Comparison of ENCODE assay signal across 30 mouse cellular contexts in genomic region chr17:84263591-84263990, GRCm38 (mm10).
A peak's percentile ranks its signal among the peaks of the same experiment; 100 is the strongest.
DNase-seq lines count a peak whose midpoint lies in the region; ATAC-seq and TF ChIP-seq lines count a peak whose summit lies in the region.
"Had no signal": no experiment of that assay in that cellular context is flagged by ENCODE, and none has a peak within 500 bp of the region (broad histone marks: within the 10 kb centered on the region; RNA-seq: fewer than 3 reads in every experiment).

No protein-coding gene starts in this region.

- no peak for DNase-seq in embryonic facial prominence, embryonic 14.5 days (ENCODE audit: low spot score)
- DNase-seq in embryonic facial prominence, embryonic 10.5 days (ENCODE audit: low spot score), result no peak
- peak; percentile 24 to 60 for DNase-seq in left cerebral cortex, postnatal 14 days (ENCODE audit: low spot score in 2 of 2)
- DNase-seq in left cerebral cortex, adult 18-20 months (ENCODE audit: low spot score in 2 of 2), result no peak
- DNase-seq in right cerebral cortex, postnatal 10 days (ENCODE audit: low spot score in 2 of 2), result peak; percentile 42 to 61
- DNase-seq in right cerebral cortex, postnatal 25 days, result no peak
- no peak for DNase-seq in stomach, postnatal 0 days (ENCODE audit: low spot score)
- no peak for DNase-seq in layer of hippocampus, adult 9-10 months (ENCODE audit: low spot score)
- DNase-seq: adrenal gland, postnatal 10 days; cerebellum, adult 11 months; cerebellum, adult 9-10 months; embryo, embryonic 11 days; gastrocnemius, adult 2 months; gastrocnemius, postnatal 36 days; heart, postnatal 10 days; kidney, postnatal 14 days; lung, postnatal 36 days; right cerebral cortex, postnatal 14 days; thymus, adult 18-20 months; thymus, postnatal 25 days had no signal

- no peak for ATAC-seq in embryonic facial prominence, embryonic 14.5 days (ENCODE audit: low read depth)
- ATAC-seq in stomach, postnatal 0 days (ENCODE audit: low FRiP score, low TSS enrichment), result no peak
- ATAC-seq: intestine, postnatal 0 days; Patski had no signal

- TF ChIP-seq EP300 in stomach, postnatal 0 days (optimal IDR thresholded peaks at IDR 0.05), result no peak

- no peak overlapping the region for H3K4me3 ChIP-seq in embryonic facial prominence, embryonic 14.5 days (ENCODE audit: low read depth, low read length)
- no peak overlapping the region for H3K4me3 ChIP-seq in embryonic facial prominence, embryonic 10.5 days
- no peak overlapping the region for H3K4me3 ChIP-seq in stomach, postnatal 0 days (ENCODE audit: low read depth, low read length)
- H3K4me3 ChIP-seq: embryonic facial prominence, embryonic 13.5 days; forebrain, embryonic 12.5 days; gastrocnemius, adult 2 months; heart, embryonic 13.5 days; myocyte; neural tube, embryonic 12.5 days had no signal

- no peak for TF ChIP-seq CTCF in stomach, postnatal 0 days (IDR thresholded peaks at IDR 0.05; ENCODE audit: low read depth)

- H3K27me3 ChIP-seq in embryonic facial prominence, embryonic 14.5 days (replicated peaks; ENCODE audit: control insufficient read depth, insufficient read depth, low read length), result no peaks in the 10 kb centered on the region
- H3K27me3 ChIP-seq in embryonic facial prominence, embryonic 10.5 days (replicated peaks; ENCODE audit: low read depth, poor library complexity, severe bottlenecking), result no peaks in the 10 kb centered on the region
- H3K27me3 ChIP-seq in stomach, postnatal 0 days (ENCODE audit: control insufficient read depth, insufficient read depth, low read length), result no peaks in the 10 kb centered on the region
- H3K27me3 ChIP-seq: embryonic facial prominence, embryonic 13.5 days; forebrain, embryonic 12.5 days; heart, embryonic 13.5 days; neural tube, embryonic 12.5 days; Patski had no signal

- peak overlapping the region; percentile 44 for H3K27ac ChIP-seq in embryonic facial prominence, embryonic 14.5 days (replicated peaks; ENCODE audit: low read depth, low read length)
- H3K27ac ChIP-seq in embryonic facial prominence, embryonic 10.5 days (replicated peaks), result no peak overlapping the region
- peak overlapping the region; percentile 90 for H3K27ac ChIP-seq in stomach, postnatal 0 days (replicated peaks)
- H3K27ac ChIP-seq: forebrain, embryonic 12.5 days; hindbrain, embryonic 14.5 days; neural tube, embryonic 12.5 days had no signal

- H3K9me3 ChIP-seq in embryonic facial prominence, embryonic 14.5 days (ENCODE audit: control insufficient read depth, low read length), result no peaks in the 10 kb centered on the region
- no peaks in the 10 kb centered on the region for H3K9me3 ChIP-seq in embryonic facial prominence, embryonic 10.5 days
- no peaks in the 10 kb centered on the region for H3K9me3 ChIP-seq in stomach, postnatal 0 days (ENCODE audit: control insufficient read depth, low read length)
- H3K9me3 ChIP-seq: embryonic facial prominence, embryonic 13.5 days; forebrain, embryonic 12.5 days; G1E; heart, embryonic 13.5 days; neural tube, embryonic 12.5 days had no signal

- intact Hi-C loops in left cerebral cortex, postnatal 14 days (cut with DNase I), result no loop called here

- WGBS in embryonic facial prominence, embryonic 14.5 days, result 67% methylated on average over 5 of the region's 5 CpGs
- WGBS in embryonic facial prominence, embryonic 10.5 days, result 84% methylated on average over 5 of the region's 5 CpGs
- WGBS in stomach, postnatal 0 days, result 32% methylated on average over 5 of the region's 5 CpGs

- H3K9ac ChIP-seq in embryonic facial prominence, embryonic 14.5 days (ENCODE audit: low read depth, low read length), result no peak overlapping the region
- H3K9ac ChIP-seq in stomach, postnatal 0 days (ENCODE audit: low read length), result no peak overlapping the region
- H3K9ac ChIP-seq: embryonic facial prominence, embryonic 13.5 days; forebrain, embryonic 12.5 days; heart, embryonic 13.5 days; hindbrain, embryonic 14.5 days; neural tube, embryonic 12.5 days had no signal

- peaks cover 37% of the 10 kb centered on the region for H3K4me1 ChIP-seq in embryonic facial prominence, embryonic 14.5 days (ENCODE audit: control insufficient read depth, insufficient read depth, low read length)
- peaks cover 36% of the 10 kb centered on the region for H3K4me1 ChIP-seq in embryonic facial prominence, embryonic 10.5 days
- peaks cover 17% of the 10 kb centered on the region for H3K4me1 ChIP-seq in stomach, postnatal 0 days (replicated peaks; ENCODE audit: control insufficient read depth, insufficient read depth)
- H3K4me1 ChIP-seq: neural tube, embryonic 12.5 days had no signal

- no peaks in the 10 kb centered on the region for H3K36me3 ChIP-seq in embryonic facial prominence, embryonic 14.5 days (ENCODE audit: control insufficient read depth, insufficient read depth, low read length)
- H3K36me3 ChIP-seq in embryonic facial prominence, embryonic 10.5 days (replicated peaks), result peaks cover 7% of the 10 kb centered on the region
- H3K36me3 ChIP-seq in stomach, postnatal 0 days (ENCODE audit: control insufficient read depth, insufficient read depth, low read length), result no peaks in the 10 kb centered on the region
- H3K36me3 ChIP-seq: embryonic facial prominence, embryonic 13.5 days; forebrain, embryonic 12.5 days; heart, embryonic 13.5 days; neural tube, embryonic 12.5 days had no signal

- H3K4me2 ChIP-seq in embryonic facial prominence, embryonic 14.5 days (ENCODE audit: low read depth, low read length), result no peak overlapping the region
- no peak overlapping the region for H3K4me2 ChIP-seq in stomach, postnatal 0 days (replicated peaks; ENCODE audit: low read depth)
- H3K4me2 ChIP-seq: embryonic facial prominence, embryonic 13.5 days; forebrain, embryonic 12.5 days; heart, embryonic 13.5 days; hindbrain, embryonic 14.5 days; midbrain, embryonic 11.5 days; neural tube, embryonic 12.5 days had no signal

Comparison
In these comparisons a context has a peak if more than half of its experiments do, and no peak if none do; other contexts are left out.
1. DNase-seq: peak in left cerebral cortex, postnatal 14 days (2 of 2) and right cerebral cortex, postnatal 10 days (2 of 2); none in embryonic facial prominence, embryonic 14.5 days (single experiment), embryonic facial prominence, embryonic 10.5 days (single experiment), left cerebral cortex, adult 18-20 months (0 of 2), right cerebral cortex, postnatal 25 days (single experiment), stomach, postnatal 0 days (single experiment) and layer of hippocampus, adult 9-10 months (single experiment).